Mouse (Mus musculus): ENCODE data around the gene Sp100.

DNA sequence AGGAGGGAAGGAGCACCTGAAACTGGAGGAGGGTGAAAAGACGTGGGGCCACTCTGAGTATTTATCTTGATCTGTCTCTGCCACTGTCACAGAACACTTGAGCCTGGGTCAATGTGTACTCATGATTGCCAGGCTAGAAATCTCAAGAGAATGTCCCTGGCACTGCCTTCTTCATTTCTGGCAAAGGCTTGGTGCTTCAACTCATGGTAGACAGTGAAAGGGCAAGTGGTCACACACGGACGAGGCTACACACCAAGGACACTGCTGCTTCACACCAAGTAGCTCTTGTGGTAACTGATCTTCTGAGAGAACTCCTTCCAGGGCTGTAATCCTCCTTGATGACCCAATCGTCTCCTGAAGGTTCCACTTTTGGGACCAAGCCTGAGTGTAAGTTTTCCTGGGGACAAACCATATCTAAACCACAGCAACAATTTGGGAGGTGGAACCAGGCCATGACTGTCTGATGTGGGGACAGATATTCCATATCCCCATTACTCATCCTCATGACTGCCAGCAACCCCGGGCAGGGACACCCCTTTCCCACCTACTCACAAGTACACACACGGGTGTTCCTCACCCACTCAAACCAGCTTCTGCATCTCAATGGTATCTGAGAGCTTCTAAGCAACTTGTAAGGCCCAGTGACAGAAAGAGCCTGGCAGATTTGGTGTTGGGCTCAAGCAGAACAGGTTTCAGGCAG is 107.9 kb downstream of the Sp100 start:
- no peak for TF ChIP-seq CTCF (IDR thresholded peaks at IDR 0.05)
- TF ChIP-seq EP300 (IDR thresholded peaks at IDR 0.05): no peak
